Mouse (Mus musculus): ENCODE measurements around the gene Tldc2. TPM values are rescaled to one million over a fixed set of nuclear protein-coding genes. Genes with fewer than 3 reads are reported as not detected.

The Tldc2 gene
- polyA plus RNA-seq (2014; fragmentation: Illumina TruSeq; extraction: RNeasy Lipid Tissue Mini Kit (QIAGEN cat#74804); ENCODE audit: low read depth, low replicate concordance) = not detected

DNA sequence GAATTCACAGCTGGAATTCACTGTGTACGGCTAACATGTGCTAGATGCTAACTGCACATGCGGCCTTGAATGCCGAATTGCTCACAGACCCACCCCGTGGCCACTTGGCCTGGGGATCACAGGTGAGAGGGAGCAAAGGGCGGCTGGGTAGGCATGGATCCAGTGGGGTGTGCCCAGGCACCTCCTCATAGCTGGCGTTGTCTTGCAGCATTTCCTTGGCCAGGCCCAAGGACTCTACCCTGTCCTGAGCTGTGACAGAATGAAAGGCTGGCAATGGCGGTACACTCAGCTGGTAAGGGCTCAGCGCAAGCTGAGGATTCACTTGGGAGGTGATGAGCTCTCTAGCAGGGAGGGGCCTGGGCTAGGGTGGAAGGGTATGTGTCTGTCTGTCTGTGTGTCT is at the start of gene Tldc2:
Tldc2 (plus strand) TSS at position 260 of the 400 bp plus-strand sequence.

DNA sequence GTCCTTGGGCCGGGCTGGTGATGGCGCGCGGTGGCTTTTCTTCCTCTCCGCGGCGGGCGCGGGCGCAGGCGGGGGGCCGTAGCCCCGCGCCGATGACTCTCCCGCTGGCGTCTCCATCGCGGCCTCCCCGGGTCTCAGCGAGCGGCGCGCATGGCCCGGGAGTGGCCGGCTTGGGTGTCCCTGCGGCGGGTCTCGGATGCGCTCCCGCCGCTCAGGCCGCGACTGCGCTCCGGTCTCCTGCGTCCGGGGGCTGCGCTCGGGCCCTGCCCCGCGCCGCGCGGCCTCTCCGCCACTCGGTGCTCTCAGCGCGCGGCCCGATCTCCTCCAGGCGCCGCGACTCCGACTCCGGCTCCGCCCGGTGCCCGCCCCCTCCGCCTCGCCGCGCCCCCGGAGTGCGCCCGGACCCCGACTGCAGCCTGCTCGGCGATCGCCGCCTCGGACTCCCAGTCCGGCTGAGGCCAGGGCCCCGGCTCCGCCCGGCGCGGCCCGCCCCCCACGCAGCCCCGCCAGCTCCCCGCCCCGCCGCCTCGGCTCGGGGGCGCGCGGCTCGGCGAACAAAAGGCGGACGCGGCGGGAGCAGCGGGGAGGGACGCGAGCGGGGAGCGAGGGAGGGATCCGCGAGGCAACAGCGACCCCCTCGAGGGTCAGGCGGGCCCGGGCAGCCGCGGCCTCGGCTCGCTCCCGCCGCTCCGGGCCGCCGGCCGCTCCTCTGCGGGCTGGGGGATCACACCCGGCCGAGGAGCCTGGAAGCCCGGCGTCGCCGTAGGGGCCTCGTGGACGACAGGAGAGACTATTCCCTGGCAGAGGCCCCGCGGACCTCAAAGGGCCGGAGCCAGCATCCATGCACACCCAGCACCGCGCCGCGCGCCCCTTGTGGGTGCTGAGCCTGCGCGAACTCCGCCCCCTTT is 7.8 kb upstream of the Tldc2 start, which contains the start of gene Soga1:
Soga1 (minus strand) TSS at position 462 of the 908 bp plus-strand sequence.

DNA sequence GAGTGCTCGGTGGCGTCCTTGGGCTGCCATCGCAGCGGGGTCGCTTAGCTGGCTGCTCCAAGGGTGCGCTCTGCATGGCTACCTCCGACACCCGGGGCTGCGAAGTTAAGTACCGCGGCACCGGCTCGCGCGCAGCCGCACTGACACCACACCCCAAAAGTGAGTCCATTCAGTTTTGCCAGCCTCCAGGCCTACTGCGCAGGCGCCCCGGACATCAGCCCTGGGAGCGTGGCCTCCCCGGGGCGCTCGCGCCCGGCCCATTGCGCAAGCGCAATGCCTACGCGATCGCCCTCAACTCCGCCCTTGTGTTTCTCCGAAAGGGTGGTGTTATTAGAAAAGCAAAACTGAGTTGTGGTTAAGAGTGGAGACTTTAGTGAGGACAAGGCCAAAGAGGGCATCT is 48.2 kb downstream of the Tldc2 start, which contains the start of gene Samhd1:
Samhd1 (minus strand) TSS at position 252 of the 400 bp plus-strand sequence.

Other genes starting within 250 kb of the Tldc2 start
- 0.60 TPM for gene Tgif2, start 247.0 kb upstream of the Tldc2 start, polyA plus RNA-seq (2014; fragmentation: Illumina TruSeq; extraction: RNeasy Lipid Tissue Mini Kit (QIAGEN cat#74804); ENCODE audit: low read depth, low replicate concordance)
- 4.8 TPM for gene 4930518I15Rik, start 229.1 kb upstream of the Tldc2 start, polyA plus RNA-seq (2014; fragmentation: Illumina TruSeq; extraction: RNeasy Lipid Tissue Mini Kit (QIAGEN cat#74804); ENCODE audit: low read depth, low replicate concordance)
- gene Rab5if, start 223.9 kb upstream of the Tldc2 start, polyA plus RNA-seq (2014; fragmentation: Illumina TruSeq; extraction: RNeasy Lipid Tissue Mini Kit (QIAGEN cat#74804); ENCODE audit: low read depth, low replicate concordance) = 87.6 TPM
- gene Sla2, start 199.9 kb upstream of the Tldc2 start, polyA plus RNA-seq (2014; fragmentation: Illumina TruSeq; extraction: RNeasy Lipid Tissue Mini Kit (QIAGEN cat#74804); ENCODE audit: low read depth, low replicate concordance) = 0.19 TPM
- gene Ndrg3, start 95.0 kb upstream of the Tldc2 start, polyA plus RNA-seq (2014; fragmentation: Illumina TruSeq; extraction: RNeasy Lipid Tissue Mini Kit (QIAGEN cat#74804); ENCODE audit: low read depth, low replicate concordance) = 63.5 TPM
- gene Dsn1, start 79.9 kb upstream of the Tldc2 start, polyA plus RNA-seq (2014; fragmentation: Illumina TruSeq; extraction: RNeasy Lipid Tissue Mini Kit (QIAGEN cat#74804); ENCODE audit: low read depth, low replicate concordance) = 8.6 TPM
- gene Soga1, start 7.8 kb upstream of the Tldc2 start, polyA plus RNA-seq (2014; fragmentation: Illumina TruSeq; extraction: RNeasy Lipid Tissue Mini Kit (QIAGEN cat#74804); ENCODE audit: low read depth, low replicate concordance) = 0.28 TPM
- 347 TPM for gene Samhd1, start 48.2 kb downstream of the Tldc2 start, polyA plus RNA-seq (2014; fragmentation: Illumina TruSeq; extraction: RNeasy Lipid Tissue Mini Kit (QIAGEN cat#74804); ENCODE audit: low read depth, low replicate concordance)
- 54.1 TPM for gene Rbl1, start 117.5 kb downstream of the Tldc2 start, polyA plus RNA-seq (2014; fragmentation: Illumina TruSeq; extraction: RNeasy Lipid Tissue Mini Kit (QIAGEN cat#74804); ENCODE audit: low read depth, low replicate concordance)
- 186 TPM for gene Rpn2, start 192.0 kb downstream of the Tldc2 start, polyA plus RNA-seq (2014; fragmentation: Illumina TruSeq; extraction: RNeasy Lipid Tissue Mini Kit (QIAGEN cat#74804); ENCODE audit: low read depth, low replicate concordance)
- 0.28 TPM for gene Mroh8, start 192.5 kb downstream of the Tldc2 start, polyA plus RNA-seq (2014; fragmentation: Illumina TruSeq; extraction: RNeasy Lipid Tissue Mini Kit (QIAGEN cat#74804); ENCODE audit: low read depth, low replicate concordance)